Mouse (Mus musculus) liver, adult 2 months (tissue): ENCODE results near the gene Zfp384. TPM values are rescaled to one million over a fixed set of nuclear protein-coding genes. Genes with fewer than 3 reads are reported as not detected.

Experiments
- DNase-seq: peaks from one replicate; pipeline ENCODE4 v3.0.0-alpha.2; 2011; ENCODE audit warnings: low read depth, low spot score; ENCODE audit errors: extremely low read depth
- H3K27ac ChIP-seq: fragments of 200-500 bp; replicated peaks from 2 replicates; pipeline ENCODE4 v1.5.1; 2012; ENCODE audit warnings: low read depth, mild to moderate bottlenecking, control low read depth, inconsistent platforms, low read length; ENCODE audit not compliant: insufficient read depth
- H3K27me3 ChIP-seq: fragments of 200-500 bp; 2 replicates; pipeline ENCODE4 v1.6.1; 2012; ENCODE audit warnings: mild to moderate bottlenecking, moderate library complexity, low read length, inconsistent platforms; ENCODE audit not compliant: control insufficient read depth, insufficient read depth
- H3K36me3 ChIP-seq: fragments of 200-500 bp; 2 replicates; pipeline ENCODE4 v1.6.1; 2012; ENCODE audit warnings: low read length, inconsistent platforms; ENCODE audit not compliant: control insufficient read depth, insufficient read depth
- H3K4me1 ChIP-seq: fragments of 200-500 bp; 2 replicates; pipeline ENCODE4 v1.6.1; 2011; ENCODE audit warnings: low read length; ENCODE audit not compliant: control insufficient read depth, insufficient read depth
- H3K4me3 ChIP-seq: fragments of 200-500 bp; 2 replicates; pipeline ENCODE4 v1.5.1; 2011; ENCODE audit warnings: low read depth, mild to moderate bottlenecking, control low read depth, low read length, moderate library complexity; ENCODE audit not compliant: insufficient read depth
- H3K79me2 ChIP-seq: fragments of 200-500 bp; 2 replicates; pipeline ENCODE4 v1.6.1; 2012; ENCODE audit warnings: inconsistent platforms, mild to moderate bottlenecking, low read length, moderate library complexity; ENCODE audit not compliant: control insufficient read depth, insufficient read depth
- H3K9ac ChIP-seq: fragments of 200-500 bp; 2 replicates; pipeline ENCODE4 v1.6.1; 2012; ENCODE audit warnings: low read depth, mild to moderate bottlenecking, control low read depth, inconsistent platforms, low read length
- CTCF ChIP-seq: fragments of 200-500 bp; IDR thresholded peaks from 2 replicates; pipeline ENCODE4 v1.5.1; 2011; ENCODE audit warnings: low read depth, low read length, control low read depth
- POLR2A ChIP-seq: fragments of 200-500 bp; IDR thresholded peaks from 2 replicates; pipeline ENCODE4 v1.6.1; 2011; ENCODE audit warnings: low read length, control low read depth; ENCODE audit not compliant: insufficient read depth; ENCODE audit errors: extremely low read depth
- WGBS: fragments of 180-500 bp; shearing (Covaris S2); methylation state at CpG from one replicate; pipeline ENCODE4 v1.1.7; 2018; 5-methylcytosine and 5-hydroxymethylcytosine counted together
- polyA plus RNA-seq: library from polyadenylated mRNA; depleted of rRNA; stranded (reverse); fragments of >200 nt; gene quantifications from 2 replicates; pipeline ENCODE4 v1.2.3, GENCODE M21; 2012
- total RNA-seq: library from RNA; depleted of rRNA; stranded (reverse); fragments of >200 nt; gene quantifications from 2 replicates; pipeline ENCODE4 v1.2.3, GENCODE M21; 2014

Gene Zfp384
- total and polyA plus RNA-seq, 2 experiments: 7.6 to 34.7 TPM

DNA sequence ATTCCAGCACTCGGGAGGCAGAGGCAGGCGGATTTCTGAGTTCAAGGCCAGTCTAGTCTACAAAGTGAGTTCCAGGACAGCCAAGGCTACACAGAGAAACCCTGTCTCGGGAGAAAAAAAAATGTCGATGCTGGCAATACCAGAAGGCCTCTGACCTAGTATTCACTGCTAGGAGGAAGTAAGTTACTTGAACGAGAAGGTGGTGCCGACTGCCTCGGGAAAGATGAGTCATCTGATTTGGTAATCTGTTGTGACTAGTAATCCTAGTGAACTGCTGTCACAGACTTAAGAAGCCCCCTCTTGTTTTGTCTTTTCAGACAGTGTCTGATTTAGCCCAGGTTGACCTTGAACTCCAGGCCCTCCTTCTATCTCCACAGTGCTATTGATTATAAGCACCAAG is 32.1 kb downstream of the Zfp384 start:
- Histone ChIP-seq H3K9ac (no peak overlapping the region), H3K4me1 (peaks cover 6% of the 10 kb centered on the region), H3K27ac (no peak overlapping the region), H3K4me3 (no peak overlapping the region), H3K36me3 (peaks cover 17% of the 10 kb centered on the region), H3K79me2 (peaks cover 3% of the 10 kb centered on the region; the same call in 1 of the 2 replicates), H3K27me3 (no peaks in the 10 kb centered on the region)
- 41% methylated on average over 7 of the region's 7 CpGs for WGBS
- TF ChIP-seq POLR2A (no peak), CTCF (no peak)
- DNase-seq: peak; percentile 60

DNA sequence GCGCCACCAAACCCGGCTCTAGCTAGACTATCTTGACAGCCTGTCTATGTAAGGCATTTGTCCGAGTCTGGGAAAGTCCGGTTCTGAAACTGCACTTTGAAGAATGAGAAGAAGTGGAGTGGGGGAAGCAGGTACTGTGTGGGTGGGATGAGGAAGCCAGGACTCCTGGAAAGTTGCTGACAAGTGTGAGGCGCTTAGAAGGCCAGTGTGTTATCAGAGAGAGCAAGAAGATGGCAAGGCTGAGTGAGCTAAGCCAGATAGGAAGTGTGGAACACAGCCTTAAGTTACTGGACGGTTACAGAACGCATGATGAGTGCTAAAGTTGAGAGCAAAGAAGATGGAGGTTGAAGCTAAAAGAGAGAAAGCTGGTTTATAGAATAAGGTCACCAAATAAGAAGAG is 33.1 kb downstream of the Zfp384 start:
- no peak for DNase-seq
- Histone ChIP-seq H3K27ac (no peak overlapping the region), H3K79me2 (peaks cover 3% of the 10 kb centered on the region; the same call in 1 of the 2 replicates), H3K4me1 (peaks cover 9% of the 10 kb centered on the region), H3K9ac (no peak overlapping the region), H3K4me3 (no peak overlapping the region), H3K27me3 (no peaks in the 10 kb centered on the region), H3K36me3 (peaks cover 17% of the 10 kb centered on the region; the same call in 1 of the 2 replicates)
- 86% methylated on average over 7 of the region's 7 CpGs for WGBS
- no peak for TF ChIP-seq CTCF
- TF ChIP-seq POLR2A: no peak

DNA sequence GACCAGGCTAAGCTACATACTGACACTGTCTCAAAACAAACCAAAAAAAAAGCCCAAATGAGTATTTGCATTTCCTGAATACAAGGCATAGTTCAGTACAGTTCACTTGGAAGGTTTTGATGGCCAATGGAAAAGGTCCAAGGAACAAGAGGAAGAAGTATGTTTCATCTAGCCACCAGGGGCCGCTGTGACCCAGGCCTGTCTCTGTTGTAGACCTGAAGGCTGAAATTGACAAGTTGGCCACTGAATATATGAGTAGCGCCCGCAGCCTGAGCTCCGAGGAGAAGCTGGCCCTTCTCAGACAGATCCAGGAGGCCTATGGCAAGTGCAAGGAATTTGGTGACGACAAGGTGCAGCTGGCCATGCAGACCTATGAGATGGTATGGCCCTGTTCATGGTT is 37.7 kb downstream of the Zfp384 start:
- H3K4me3 ChIP-seq: no peak overlapping the region
- DNase-seq: peak; percentile 85
- H3K27ac ChIP-seq: no peak overlapping the region
- H3K4me1 ChIP-seq: peaks cover 3% of the 10 kb centered on the region
- TF ChIP-seq POLR2A: no peak
- TF ChIP-seq CTCF: peak; percentile 81
- H3K27me3 ChIP-seq: no peaks in the 10 kb centered on the region
- H3K9ac ChIP-seq: no peak overlapping the region
- 50% methylated on average over 5 of the region's 5 CpGs for WGBS
- peaks cover 42% of the 10 kb centered on the region for H3K36me3 ChIP-seq
- no peaks in the 10 kb centered on the region for H3K79me2 ChIP-seq

DNA sequence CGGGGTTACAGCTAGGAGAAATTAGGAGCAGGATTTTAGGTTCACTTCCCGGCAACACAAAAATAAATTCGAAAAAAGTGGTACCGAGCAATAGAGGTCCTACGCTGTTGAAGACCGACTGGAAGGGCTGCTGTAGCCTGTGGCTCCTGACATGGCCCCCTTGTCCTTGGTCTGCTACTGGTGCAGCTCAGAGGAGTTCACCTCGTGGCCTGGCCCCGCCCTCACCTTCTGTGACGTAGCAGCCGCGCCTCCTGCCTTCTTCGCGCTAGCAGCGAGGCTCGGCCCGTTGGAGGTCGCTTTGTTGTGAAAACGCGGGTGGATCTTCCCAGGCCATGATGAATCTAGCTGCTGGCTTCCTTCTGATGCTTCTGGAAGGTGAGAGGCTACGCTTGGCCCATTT is 40.7 kb downstream of the Zfp384 start, which contains the start of gene Acrbp:
Gene Acrbp, plus strand, starts transcription at position 12 of the 400 bp plus-strand sequence.
- H3K27ac ChIP-seq: no peak within 1 kb of the TSS
- H3K9ac ChIP-seq: no peak within 1 kb of the TSS
- H3K36me3 ChIP-seq: peaks cover 49% of the 10 kb centered on the region
- no peak for DNase-seq
- peaks cover 3% of the 10 kb centered on the region for H3K4me1 ChIP-seq
- H3K27me3 ChIP-seq: no peaks in the 10 kb centered on the region
- TF ChIP-seq CTCF (no peak), POLR2A (no peak)
- 76% methylated on average over 20 of the region's 20 CpGs for WGBS
- no peaks in the 10 kb centered on the region for H3K79me2 ChIP-seq
- H3K4me3 ChIP-seq: no peak within 1 kb of the TSS

DNA sequence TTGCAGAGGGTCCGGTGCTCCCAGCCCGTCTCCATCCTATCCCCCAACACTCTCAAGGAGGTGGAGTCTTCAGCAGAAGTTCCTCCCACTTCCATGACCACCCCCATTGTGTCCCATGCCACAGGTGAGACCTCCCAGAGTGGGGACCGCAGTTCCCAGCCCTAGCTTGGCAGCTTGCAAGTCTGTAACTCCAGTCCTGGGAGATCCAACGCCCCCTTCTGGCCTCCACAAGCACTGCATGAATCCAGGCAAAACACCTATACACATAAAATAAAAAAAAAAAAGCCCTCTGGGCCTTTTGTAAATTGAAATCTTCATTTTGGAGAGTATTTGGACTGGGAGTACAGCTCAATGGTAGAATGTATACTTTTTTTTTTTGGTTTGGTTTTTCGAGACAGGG is 42.3 kb downstream of the Zfp384 start:
- DNase-seq: no peak
- Histone ChIP-seq H3K27ac (no peak overlapping the region), H3K36me3 (peaks cover 39% of the 10 kb centered on the region), H3K4me3 (no peak overlapping the region), H3K79me2 (no peaks in the 10 kb centered on the region), H3K27me3 (no peaks in the 10 kb centered on the region), H3K9ac (no peak overlapping the region), H3K4me1 (peaks cover 1% of the 10 kb centered on the region; the same call in 1 of the 2 replicates)
- 80% methylated on average over 5 of the region's 5 CpGs for WGBS
- TF ChIP-seq CTCF (peak; percentile 62), POLR2A (no peak)

DNA sequence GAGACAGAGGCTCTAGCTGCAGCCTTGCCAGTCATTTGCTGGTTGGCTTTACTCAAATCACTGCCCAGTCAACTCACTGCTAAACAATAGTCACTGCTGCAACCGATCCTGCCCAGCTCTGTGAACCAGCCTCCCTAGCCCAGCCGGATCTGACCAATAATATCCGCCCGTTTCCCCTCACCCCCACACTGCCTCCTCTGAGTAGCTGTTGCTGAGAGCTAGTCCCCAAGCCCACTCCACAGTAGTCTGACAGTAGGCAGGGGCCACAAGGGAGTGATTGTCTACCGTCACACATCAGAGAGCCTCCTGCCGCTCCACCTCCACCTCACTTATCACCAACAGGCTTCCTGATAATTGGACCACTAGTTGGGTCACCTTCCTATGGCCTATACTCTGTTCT is 52.5 kb downstream of the Zfp384 start:
- no peak overlapping the region for H3K9ac ChIP-seq

More for the DNA sequence above, 52.5 kb downstream of the Zfp384 start:
- Histone ChIP-seq H3K36me3 (no peaks in the 10 kb centered on the region), H3K27ac (no peak overlapping the region), H3K4me1 (no peaks in the 10 kb centered on the region), H3K79me2 (no peaks in the 10 kb centered on the region), H3K27me3 (no peaks in the 10 kb centered on the region), H3K4me3 (no peak overlapping the region)
- 75% methylated on average over 6 of the region's 6 CpGs for WGBS
- DNase-seq: no peak
- TF ChIP-seq POLR2A: no peak
- no peak for TF ChIP-seq CTCF
